Mouse (Mus musculus): ENCODE data around the gene Ccnyl1. TPM values are rescaled to one million over a fixed set of nuclear protein-coding genes. Genes with fewer than 3 reads are reported as not detected.

Ccnyl1 gene
- polyA plus RNA-seq, 1 experiment from 2014 or later = 12.9 TPM

GRCm38 (mm10) chr1:64689561-64690212, 568 bp upstream of the Ccnyl1 start:
- peak overlapping the region; percentile 66 for H3K9ac ChIP-seq (ENCODE audit: low read length)
- 28% methylated on average over 9 of the region's 9 CpGs for WGBS
- ATAC-seq (ENCODE audit: low FRiP score) (no peak), DNase-seq (ENCODE audit: low spot score, missing footprints) (no peak)
- no peak overlapping the region for H3K27ac ChIP-seq (ENCODE audit: low read depth, low read length)
- H3K4me1 ChIP-seq (ENCODE audit: control insufficient read depth, insufficient read depth, low read length) = peaks cover 9% of the 10 kb centered on the region
- peak overlapping the region; percentile 87 for H3K4me3 ChIP-seq (ENCODE audit: low read depth, low read length)
- H3K27me3 ChIP-seq (ENCODE audit: control insufficient read depth, insufficient read depth, low read length) = no peaks in the 10 kb centered on the region
- H3K36me3 ChIP-seq (ENCODE audit: control insufficient read depth, insufficient read depth, low read length) = no peaks in the 10 kb centered on the region
- no peaks in the 10 kb centered on the region for H3K9me3 ChIP-seq (ENCODE audit: control insufficient read depth, low read length)
- H3K4me2 ChIP-seq = peak overlapping the region; percentile 80

- ATAC-seq (ENCODE audit: low FRiP score) (no peak; the same call in 1 of the 2 replicates), DNase-seq (ENCODE audit: low spot score, missing footprints) (peak; percentile 97)
- Histone ChIP-seq H3K4me3 (ENCODE audit: low read depth, low read length) (peak overlapping the region; percentile 87), H3K27ac (ENCODE audit: low read depth, low read length) (peak overlapping the region; percentile 54), H3K9ac (ENCODE audit: low read length) (peak overlapping the region; percentile 89), H3K4me2 (peak overlapping the region; percentile 50), H3K27me3 (ENCODE audit: control insufficient read depth, insufficient read depth, low read length) (no peaks in the 10 kb centered on the region), H3K9me3 (ENCODE audit: control insufficient read depth, low read length) (no peaks in the 10 kb centered on the region), H3K36me3 (ENCODE audit: control insufficient read depth, insufficient read depth, low read length) (no peaks in the 10 kb centered on the region), H3K4me1 (ENCODE audit: control insufficient read depth, insufficient read depth, low read length) (peaks cover 9% of the 10 kb centered on the region)
- WGBS = 0% methylated on average over 48 of the region's 55 CpGs
These were observed 881 bp downstream of the Ccnyl1 start for GRCm38 (mm10) chr1:64691121-64691551.

GRCm38 (mm10) chr1:64691581-64691980, 1.3 kb downstream of the Ccnyl1 start:
- Histone ChIP-seq H3K36me3 (ENCODE audit: control insufficient read depth, insufficient read depth, low read length) (no peaks in the 10 kb centered on the region), H3K4me1 (ENCODE audit: control insufficient read depth, insufficient read depth, low read length) (peaks cover 9% of the 10 kb centered on the region), H3K27ac (ENCODE audit: low read depth, low read length) (no peak overlapping the region), H3K9me3 (ENCODE audit: control insufficient read depth, low read length) (no peaks in the 10 kb centered on the region), H3K4me3 (ENCODE audit: low read depth, low read length) (peak overlapping the region; percentile 87), H3K27me3 (ENCODE audit: control insufficient read depth, insufficient read depth, low read length) (no peaks in the 10 kb centered on the region), H3K4me2 (peak overlapping the region; percentile 50), H3K9ac (ENCODE audit: low read length) (peak overlapping the region; percentile 89)
- no peak for ATAC-seq (ENCODE audit: low FRiP score)
- DNase-seq (ENCODE audit: low spot score, missing footprints) = peak; percentile 91
- 3% methylated on average over 9 of the region's 9 CpGs for WGBS

- 89% methylated on average over 3 of the region's 3 CpGs for WGBS
- H3K27me3 ChIP-seq (ENCODE audit: control insufficient read depth, insufficient read depth, low read length) = no peaks in the 10 kb centered on the region
- DNase-seq (ENCODE audit: low spot score, missing footprints) = peak; percentile 41
- H3K4me1 ChIP-seq (ENCODE audit: control insufficient read depth, insufficient read depth, low read length) = peaks cover 5% of the 10 kb centered on the region
- no peak for ATAC-seq (ENCODE audit: low FRiP score)
- no peak overlapping the region for H3K4me2 ChIP-seq
- no peak overlapping the region for H3K4me3 ChIP-seq (ENCODE audit: low read depth, low read length)
- H3K36me3 ChIP-seq (ENCODE audit: control insufficient read depth, insufficient read depth, low read length) = no peaks in the 10 kb centered on the region
- H3K27ac ChIP-seq (ENCODE audit: low read depth, low read length) = no peak overlapping the region
- no peaks in the 10 kb centered on the region for H3K9me3 ChIP-seq (ENCODE audit: control insufficient read depth, low read length)
- H3K9ac ChIP-seq (ENCODE audit: low read length) = no peak overlapping the region
These were observed 4.9 kb downstream of the Ccnyl1 start for GRCm38 (mm10) chr1:64695156-64695555.

- Histone ChIP-seq H3K9ac (ENCODE audit: low read length) (no peak overlapping the region), H3K36me3 (ENCODE audit: control insufficient read depth, insufficient read depth, low read length) (peaks cover 5% of the 10 kb centered on the region; the same call in 1 of the 2 replicates), H3K9me3 (ENCODE audit: control insufficient read depth, low read length) (no peaks in the 10 kb centered on the region), H3K4me3 (ENCODE audit: low read depth, low read length) (no peak overlapping the region), H3K4me2 (no peak overlapping the region), H3K27ac (ENCODE audit: low read depth, low read length) (no peak overlapping the region), H3K4me1 (ENCODE audit: control insufficient read depth, insufficient read depth, low read length) (no peaks in the 10 kb centered on the region), H3K27me3 (ENCODE audit: control insufficient read depth, insufficient read depth, low read length) (no peaks in the 10 kb centered on the region)
- ATAC-seq (ENCODE audit: low FRiP score) (no peak), DNase-seq (ENCODE audit: low spot score, missing footprints) (peak; percentile 60)
- WGBS = 86% methylated on average over 3 of the region's 3 CpGs
These were observed 11.5 kb downstream of the Ccnyl1 start for GRCm38 (mm10) chr1:64701780-64702179.

GRCm38 (mm10) chr1:64705230-64705629, 15.0 kb downstream of the Ccnyl1 start:
- H3K4me3 ChIP-seq (ENCODE audit: low read depth, low read length) = no peak overlapping the region
- DNase-seq (ENCODE audit: low spot score, missing footprints) (peak; percentile 92), ATAC-seq (ENCODE audit: low FRiP score) (no peak)
- H3K4me1 ChIP-seq (ENCODE audit: control insufficient read depth, insufficient read depth, low read length) = no peaks in the 10 kb centered on the region
- H3K27me3 ChIP-seq (ENCODE audit: control insufficient read depth, insufficient read depth, low read length) = no peaks in the 10 kb centered on the region
- peaks cover 5% of the 10 kb centered on the region; the same call in 1 of the 2 replicates for H3K36me3 ChIP-seq (ENCODE audit: control insufficient read depth, insufficient read depth, low read length)
- no peak overlapping the region for H3K27ac ChIP-seq (ENCODE audit: low read depth, low read length)
- H3K4me2 ChIP-seq = no peak overlapping the region
- H3K9ac ChIP-seq (ENCODE audit: low read length) = no peak overlapping the region
- no peaks in the 10 kb centered on the region for H3K9me3 ChIP-seq (ENCODE audit: control insufficient read depth, low read length)
- 50% methylated on average over 6 of the region's 6 CpGs for WGBS

GRCm38 (mm10) chr1:64706610-64707009, 16.4 kb downstream of the Ccnyl1 start:
- no peak overlapping the region for H3K9ac ChIP-seq (ENCODE audit: low read length)
- H3K36me3 ChIP-seq (ENCODE audit: control insufficient read depth, insufficient read depth, low read length) = peaks cover 5% of the 10 kb centered on the region; the same call in 1 of the 2 replicates
- H3K27me3 ChIP-seq (ENCODE audit: control insufficient read depth, insufficient read depth, low read length) = no peaks in the 10 kb centered on the region
- H3K27ac ChIP-seq (ENCODE audit: low read depth, low read length) = no peak overlapping the region
- H3K4me2 ChIP-seq = no peak overlapping the region
- no peak overlapping the region for H3K4me3 ChIP-seq (ENCODE audit: low read depth, low read length)
- WGBS = 90% methylated on average over 2 of the region's 2 CpGs
- H3K9me3 ChIP-seq (ENCODE audit: control insufficient read depth, low read length) = no peaks in the 10 kb centered on the region
- H3K4me1 ChIP-seq (ENCODE audit: control insufficient read depth, insufficient read depth, low read length) = no peaks in the 10 kb centered on the region
- DNase-seq (ENCODE audit: low spot score, missing footprints) (peak; percentile 8), ATAC-seq (ENCODE audit: low FRiP score) (no peak)

GRCm38 (mm10) chr1:64709891-64710290, 19.6 kb downstream of the Ccnyl1 start:
- DNase-seq (ENCODE audit: low spot score, missing footprints) = peak; percentile 79
- H3K4me1 ChIP-seq (ENCODE audit: control insufficient read depth, insufficient read depth, low read length) = no peaks in the 10 kb centered on the region
- WGBS = 23% methylated on average over 2 of the region's 2 CpGs

GRCm38 (mm10) chr1:64712006-64712760, 21.9 kb downstream of the Ccnyl1 start:
- no peak for ATAC-seq (ENCODE audit: low FRiP score)
- Histone ChIP-seq H3K4me2 (no peak overlapping the region), H3K36me3 (ENCODE audit: control insufficient read depth, insufficient read depth, low read length) (no peaks in the 10 kb centered on the region), H3K9me3 (ENCODE audit: control insufficient read depth, low read length) (no peaks in the 10 kb centered on the region), H3K27ac (ENCODE audit: low read depth, low read length) (no peak overlapping the region), H3K4me1 (ENCODE audit: control insufficient read depth, insufficient read depth, low read length) (no peaks in the 10 kb centered on the region), H3K4me3 (ENCODE audit: low read depth, low read length) (no peak overlapping the region), H3K27me3 (ENCODE audit: control insufficient read depth, insufficient read depth, low read length) (no peaks in the 10 kb centered on the region), H3K9ac (ENCODE audit: low read length) (no peak overlapping the region)
- DNase-seq (ENCODE audit: low spot score, missing footprints) = no peak
- WGBS = 91% methylated on average over 14 of the region's 14 CpGs

More at GRCm38 (mm10) chr1:64709891-64710290, 19.6 kb downstream of the Ccnyl1 start:
- Histone ChIP-seq H3K27ac (ENCODE audit: low read depth, low read length) (no peak overlapping the region), H3K36me3 (ENCODE audit: control insufficient read depth, insufficient read depth, low read length) (no peaks in the 10 kb centered on the region), H3K4me2 (no peak overlapping the region), H3K4me3 (ENCODE audit: low read depth, low read length) (no peak overlapping the region), H3K9ac (ENCODE audit: low read length) (no peak overlapping the region), H3K27me3 (ENCODE audit: control insufficient read depth, insufficient read depth, low read length) (no peaks in the 10 kb centered on the region), H3K9me3 (ENCODE audit: control insufficient read depth, low read length) (no peaks in the 10 kb centered on the region)
- ATAC-seq (ENCODE audit: low FRiP score) = no peak

Data from midbrain, embryonic 11.5 days (tissue).